Mouse (Mus musculus) MEL (cell line): ENCODE measurements around the gene Qprt.

Experiments
- CHD1 ChIP-seq: IDR thresholded peaks from 2 replicates; pipeline ENCODE4 v1.6.1; 2012; ENCODE audit warnings: low read depth, mild to moderate bottlenecking, inconsistent platforms, low read length, improper control_type of control experiment
- KAT2A ChIP-seq: conservative IDR thresholded peaks from 2 replicates; pipeline ENCODE4 v1.6.1; 2012; ENCODE audit warnings: low read depth, low read length, improper control_type of control experiment, inconsistent platforms
- POLR2A ChIP-seq, 2 experiments: IDR thresholded peaks; 2 replicates each; pipeline ENCODE4 v1.6.1; 2011 to 2012; ENCODE audit warnings: low read length in 2 of 2, mild to moderate bottlenecking in 2 of 2, control low read depth in 1 of 2, improper control_type of control experiment in 1 of 2, low read depth in 1 of 2, moderate library complexity in 1 of 2; ENCODE audit not compliant: control insufficient read depth in 1 of 2, insufficient read depth in 1 of 2, poor library complexity in 1 of 2
- POLR2AphosphoS2 ChIP-seq: IDR thresholded peaks from 2 replicates; pipeline ENCODE4 v1.6.1; 2011; ENCODE audit warnings: low read length, improper control_type of control experiment

DNA sequence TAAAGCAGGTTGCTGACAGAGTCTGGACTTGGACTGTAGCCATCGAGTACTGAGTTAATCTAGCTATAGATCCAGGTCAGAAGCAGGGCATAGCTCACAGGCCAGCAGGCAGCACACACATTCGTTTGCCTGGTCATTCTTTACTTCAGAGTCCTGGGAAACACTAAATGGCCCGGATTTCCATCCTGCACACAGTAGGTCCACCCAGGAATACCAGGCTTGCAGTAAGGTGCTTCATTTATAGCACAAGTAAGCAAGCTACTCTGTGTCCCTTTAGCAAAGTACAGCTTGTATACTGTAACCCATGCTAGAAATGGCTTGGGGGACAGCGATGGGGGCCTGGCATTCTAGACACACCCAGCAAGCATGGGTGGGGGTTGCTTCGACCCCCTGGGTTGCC, 17.5 kb upstream of the Qprt start:
- no peak for TF ChIP-seq POLR2A (IDR thresholded peaks at IDR 0.05; ENCODE audit: control insufficient read depth in 1 of 2, insufficient read depth in 1 of 2, low read depth in 1 of 2, low read length in 2 of 2, poor library complexity in 1 of 2)
- 0 out of 2 replicates have a peak, but pooled peaks have one; percentile 25 for TF ChIP-seq POLR2AphosphoS2
- TF ChIP-seq KAT2A = no peak
- no peak for TF ChIP-seq CHD1
